Mouse (Mus musculus): ENCODE results near the gene 4833439L19Rik. TPM values are rescaled to one million over a fixed set of nuclear protein-coding genes. Genes with fewer than 3 reads are reported as not detected.

Gene 4833439L19Rik
- polyA plus RNA-seq, 1 experiment from 2014 or later: 66.8 TPM

DNA sequence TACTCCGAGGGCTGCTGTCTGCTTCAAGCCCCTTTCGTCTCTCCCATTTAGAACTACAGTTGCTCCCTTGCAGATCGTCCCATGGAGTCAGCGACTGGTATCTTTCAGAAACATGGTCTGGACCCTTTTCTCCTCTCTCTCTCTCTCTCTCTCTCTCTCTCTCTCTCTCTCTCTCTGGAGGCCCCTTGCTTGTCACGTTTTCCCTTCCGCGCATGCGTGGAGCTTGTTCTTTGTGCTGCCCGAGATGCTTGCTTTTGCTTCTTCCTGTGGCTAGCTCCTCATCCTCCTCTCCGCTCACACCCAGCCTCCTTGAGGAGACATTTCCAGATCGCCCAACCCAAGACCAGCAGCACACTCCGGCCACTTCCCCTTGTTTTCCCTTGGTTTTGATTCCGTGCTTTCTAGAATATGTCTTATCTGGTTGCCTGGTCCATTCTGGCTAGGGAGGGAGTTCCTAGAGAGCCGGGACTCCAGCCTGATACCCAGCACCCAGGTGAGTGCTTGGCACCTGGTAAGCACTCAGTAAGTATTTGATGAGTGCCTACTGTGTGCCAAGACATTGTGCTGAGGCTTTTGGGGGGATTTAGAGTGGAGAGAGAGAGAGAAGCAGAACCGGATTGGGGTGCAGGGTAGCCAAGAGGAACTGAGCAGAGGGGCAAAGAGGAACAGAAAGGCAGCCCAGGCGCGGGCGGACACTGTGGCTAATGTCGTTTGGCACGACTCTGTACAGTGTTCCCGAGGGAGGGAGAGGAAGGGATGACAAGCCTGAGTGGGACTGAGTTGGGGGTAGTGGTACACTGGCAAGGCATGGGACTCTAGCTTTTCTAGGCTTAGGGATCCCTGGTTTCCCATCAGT is 12.6 kb upstream of the 4833439L19Rik start:
- H3K4me1 ChIP-seq: peaks cover 41% of the 10 kb centered on the region
- H3K27ac ChIP-seq: no peak overlapping the region
- H3K9ac ChIP-seq: no peak overlapping the region
- H3K9me3 ChIP-seq (replicated peaks): no peaks in the 10 kb centered on the region
- WGBS (ENCODE audit: insufficient replicate concordance): 62% methylated on average over 21 of the region's 21 CpGs
- H3K36me3 ChIP-seq: peaks cover 43% of the 10 kb centered on the region
- no peaks in the 10 kb centered on the region; the same call in 1 of the 2 replicates for H3K27me3 ChIP-seq (replicated peaks)
- ATAC-seq: no peak
- H3K4me2 ChIP-seq: 0 out of 2 replicates have a peak overlapping the region, but pooled peaks have one; percentile 5
- H3K4me3 ChIP-seq: no peak overlapping the region

DNA sequence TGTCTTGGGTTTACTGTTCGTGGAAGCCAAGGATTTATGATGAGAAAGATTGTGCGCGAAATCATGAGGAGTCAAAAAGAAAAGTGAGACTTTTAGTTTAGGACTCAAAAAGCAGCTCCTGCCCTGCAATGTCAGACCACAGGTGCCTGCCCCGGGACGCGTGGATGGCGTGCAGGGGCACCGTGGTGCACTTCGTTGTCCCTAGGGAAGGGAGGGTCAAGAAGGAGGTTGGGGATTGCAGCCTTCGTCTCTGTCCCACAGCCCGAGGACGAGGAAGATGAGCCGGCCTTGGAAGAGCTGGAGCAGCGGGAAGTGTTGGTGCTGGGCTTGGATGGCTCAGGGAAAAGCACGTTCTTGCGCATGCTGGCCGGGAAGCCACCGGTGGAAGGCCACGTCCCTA is 10.3 kb upstream of the 4833439L19Rik start:
- ATAC-seq: no peak
- Histone ChIP-seq H3K9ac (peak overlapping the region; percentile 77), H3K36me3 (peaks cover 19% of the 10 kb centered on the region), H3K9me3 (replicated peaks) (no peaks in the 10 kb centered on the region), H3K4me1 (peaks cover 41% of the 10 kb centered on the region), H3K27me3 (replicated peaks) (no peaks in the 10 kb centered on the region; the same call in 1 of the 2 replicates), H3K27ac (peak overlapping the region; percentile 64; the same call in 1 of the 2 replicates), H3K4me2 (peak overlapping the region; percentile 94), H3K4me3 (peak overlapping the region; percentile 74)
- WGBS (ENCODE audit: insufficient replicate concordance): 5% methylated on average over 19 of the region's 19 CpGs

DNA sequence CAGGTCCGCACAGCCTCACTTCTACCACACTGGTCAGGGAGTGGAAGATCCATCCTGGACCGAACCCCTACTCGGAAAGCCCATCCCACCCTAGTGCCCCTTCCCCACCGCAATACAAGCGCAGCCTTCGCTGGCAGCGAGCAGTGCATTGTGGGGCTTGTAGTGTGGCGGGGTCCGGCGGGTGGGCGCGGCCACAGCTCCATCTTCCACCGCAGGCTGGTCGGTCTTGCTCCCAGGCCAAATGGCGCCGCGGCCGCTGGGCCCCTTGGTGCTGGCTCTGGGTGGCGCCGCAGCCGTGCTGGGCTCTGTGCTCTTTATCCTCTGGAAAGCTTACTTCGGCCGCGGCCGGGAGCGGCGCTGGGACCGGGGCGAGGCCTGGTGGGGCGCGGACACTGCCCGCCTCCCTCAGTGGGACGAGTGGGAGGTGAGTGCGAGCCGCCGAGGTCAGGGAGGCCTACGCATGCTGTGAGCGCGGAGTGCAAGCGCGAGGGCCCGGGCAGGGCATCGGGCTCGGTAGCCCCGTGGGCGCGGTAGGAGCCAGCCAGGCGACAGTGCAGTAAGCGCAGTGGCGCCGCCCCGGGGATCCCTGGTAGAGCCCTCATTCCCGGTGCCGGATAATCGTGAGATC is 9.7 kb upstream of the 4833439L19Rik start, which contains the start of gene Arl10:
TSS of gene Arl10 (plus strand) at position 162 of the 628 bp plus-strand sequence.
- WGBS (ENCODE audit: insufficient replicate concordance): under 1% methylated on average over 55 of the region's 55 CpGs
- no peaks in the 10 kb centered on the region for H3K9me3 ChIP-seq (replicated peaks)
- H3K4me3 ChIP-seq: peak within 1 kb of the TSS; percentile 74
- peak within 1 kb of the TSS; percentile 77 for H3K9ac ChIP-seq
- peak within 1 kb of the TSS; percentile 64 for H3K27ac ChIP-seq
- peak within 1 kb of the TSS; percentile 94 for H3K4me2 ChIP-seq
- ATAC-seq: peak; percentile 81
- peaks cover 16% of the 10 kb centered on the region for H3K36me3 ChIP-seq
- H3K4me1 ChIP-seq: peaks cover 41% of the 10 kb centered on the region
- H3K27me3 ChIP-seq (replicated peaks): no peaks in the 10 kb centered on the region; the same call in 1 of the 2 replicates

- Histone ChIP-seq H3K4me1 (peaks cover 34% of the 10 kb centered on the region), H3K4me3 (no peak overlapping the region), H3K4me2 (no peak overlapping the region), H3K9ac (no peak overlapping the region), H3K27me3 (replicated peaks) (no peaks in the 10 kb centered on the region; the same call in 1 of the 2 replicates), H3K36me3 (no peaks in the 10 kb centered on the region), H3K9me3 (replicated peaks) (no peaks in the 10 kb centered on the region), H3K27ac (no peak overlapping the region)
- 64% methylated on average over 4 of the region's 4 CpGs for WGBS (ENCODE audit: insufficient replicate concordance)
- ATAC-seq: no peak
Measured at GRCm38 (mm10) chr13:54572621-54573020, 7.4 kb upstream of the 4833439L19Rik start.

- Histone ChIP-seq H3K36me3 (no peaks in the 10 kb centered on the region), H3K4me3 (no peak overlapping the region), H3K9me3 (replicated peaks) (no peaks in the 10 kb centered on the region), H3K27ac (no peak overlapping the region), H3K4me2 (no peak overlapping the region), H3K9ac (no peak overlapping the region), H3K27me3 (replicated peaks) (no peaks in the 10 kb centered on the region; the same call in 1 of the 2 replicates), H3K4me1 (peaks cover 34% of the 10 kb centered on the region)
- WGBS (ENCODE audit: insufficient replicate concordance): 50% methylated on average over 2 of the region's 2 CpGs
- ATAC-seq: no peak
Measured at GRCm38 (mm10) chr13:54571637-54572036, 6.4 kb upstream of the 4833439L19Rik start.

DNA sequence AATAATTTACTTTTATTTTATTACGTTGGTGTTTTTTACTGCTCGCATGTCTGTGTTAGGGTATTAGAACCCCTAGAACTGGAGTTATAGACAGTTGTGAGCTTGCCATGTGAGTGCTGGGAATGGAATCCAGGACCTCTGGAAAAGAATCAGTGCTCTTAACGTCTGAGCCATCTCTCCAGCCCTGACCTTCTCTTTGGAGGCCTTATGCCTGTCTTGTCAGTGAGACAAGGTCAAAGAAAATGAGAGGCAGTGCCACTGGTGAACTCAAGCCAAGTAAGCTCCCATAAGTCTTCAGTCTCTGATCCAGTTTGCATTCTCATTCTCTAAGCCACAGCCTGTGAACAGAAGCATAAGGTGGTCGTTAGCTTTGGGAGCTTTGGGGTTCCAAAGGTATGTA is 5.5 kb upstream of the 4833439L19Rik start:
- Histone ChIP-seq H3K4me1 (peaks cover 36% of the 10 kb centered on the region), H3K4me3 (no peak overlapping the region), H3K27me3 (replicated peaks) (no peaks in the 10 kb centered on the region; the same call in 1 of the 2 replicates), H3K36me3 (no peaks in the 10 kb centered on the region), H3K9me3 (replicated peaks) (no peaks in the 10 kb centered on the region), H3K9ac (no peak overlapping the region), H3K27ac (no peak overlapping the region), H3K4me2 (no peak overlapping the region)
- ATAC-seq: no peak
- WGBS (ENCODE audit: insufficient replicate concordance): 67% methylated on average over 4 of the region's 4 CpGs

- WGBS (ENCODE audit: insufficient replicate concordance): 38% methylated on average over 1 of the region's 1 CpGs
- Histone ChIP-seq H3K36me3 (no peaks in the 10 kb centered on the region), H3K27me3 (replicated peaks) (no peaks in the 10 kb centered on the region; the same call in 1 of the 2 replicates), H3K4me3 (no peak overlapping the region), H3K4me2 (no peak overlapping the region), H3K4me1 (peaks cover 30% of the 10 kb centered on the region), H3K9ac (no peak overlapping the region), H3K9me3 (replicated peaks) (no peaks in the 10 kb centered on the region), H3K27ac (no peak overlapping the region)
- no peak for ATAC-seq
Measured at GRCm38 (mm10) chr13:54569282-54569681, 4.0 kb upstream of the 4833439L19Rik start.

GRCm38 (mm10) chr13:54568380-54568779 is 3.1 kb upstream of the 4833439L19Rik start:
- H3K27me3 ChIP-seq (replicated peaks): no peaks in the 10 kb centered on the region; the same call in 1 of the 2 replicates
- H3K4me3 ChIP-seq: no peak overlapping the region
- no peak overlapping the region for H3K9ac ChIP-seq
- H3K36me3 ChIP-seq: no peaks in the 10 kb centered on the region
- ATAC-seq: no peak
- peaks cover 32% of the 10 kb centered on the region for H3K4me1 ChIP-seq
- no peak overlapping the region for H3K4me2 ChIP-seq
- H3K9me3 ChIP-seq (replicated peaks): no peaks in the 10 kb centered on the region
- WGBS (ENCODE audit: insufficient replicate concordance): 37% methylated on average over 5 of the region's 5 CpGs
- H3K27ac ChIP-seq: no peak overlapping the region

DNA sequence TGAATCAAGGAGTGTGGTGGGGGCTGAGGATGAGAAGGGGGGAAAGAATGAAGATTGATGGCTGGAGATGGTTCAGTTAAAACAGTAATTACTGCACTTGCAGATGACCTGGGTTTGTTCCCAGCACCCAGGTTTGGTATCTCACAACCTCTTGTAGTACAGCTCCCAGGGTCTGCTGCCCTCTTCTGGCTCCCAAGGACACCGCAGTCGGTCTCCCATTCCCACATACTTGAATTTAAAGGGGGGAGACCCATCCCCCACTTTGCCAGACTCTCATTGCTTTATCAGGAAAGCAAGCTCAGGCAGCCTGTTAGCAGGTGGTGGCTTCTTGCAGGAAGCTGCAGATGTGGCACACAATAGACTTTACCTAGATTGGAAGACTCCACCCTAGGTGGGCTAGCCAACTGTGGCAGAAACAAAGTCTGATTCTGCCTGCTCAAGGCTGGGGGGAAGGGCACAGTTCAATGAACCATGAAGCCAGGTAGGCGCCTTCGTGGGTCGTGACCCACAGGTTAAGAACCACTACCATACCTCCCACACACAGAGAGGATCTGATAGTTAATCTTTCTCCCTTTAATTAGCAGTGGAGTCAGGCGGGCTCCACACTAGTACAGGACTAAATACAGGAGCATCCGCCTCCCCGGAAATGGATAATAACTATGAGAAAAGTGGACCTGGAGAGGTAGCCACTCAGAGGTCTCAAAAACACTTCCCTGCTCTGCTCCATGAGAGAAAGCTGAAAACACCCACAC is 535 bp upstream of the 4833439L19Rik start:
- H3K9me3 ChIP-seq (replicated peaks): no peaks in the 10 kb centered on the region
- H3K27me3 ChIP-seq (replicated peaks): no peaks in the 10 kb centered on the region
- peak overlapping the region; percentile 96 for H3K9ac ChIP-seq
- H3K4me3 ChIP-seq: peak overlapping the region; percentile 82
- 39% methylated on average over 8 of the region's 8 CpGs for WGBS (ENCODE audit: insufficient replicate concordance)
- peaks cover 23% of the 10 kb centered on the region for H3K36me3 ChIP-seq
- peak; percentile 67 for ATAC-seq
- H3K4me1 ChIP-seq: peaks cover 32% of the 10 kb centered on the region
- H3K4me2 ChIP-seq: peak overlapping the region; percentile 83
- H3K27ac ChIP-seq: peak overlapping the region; percentile 61

DNA sequence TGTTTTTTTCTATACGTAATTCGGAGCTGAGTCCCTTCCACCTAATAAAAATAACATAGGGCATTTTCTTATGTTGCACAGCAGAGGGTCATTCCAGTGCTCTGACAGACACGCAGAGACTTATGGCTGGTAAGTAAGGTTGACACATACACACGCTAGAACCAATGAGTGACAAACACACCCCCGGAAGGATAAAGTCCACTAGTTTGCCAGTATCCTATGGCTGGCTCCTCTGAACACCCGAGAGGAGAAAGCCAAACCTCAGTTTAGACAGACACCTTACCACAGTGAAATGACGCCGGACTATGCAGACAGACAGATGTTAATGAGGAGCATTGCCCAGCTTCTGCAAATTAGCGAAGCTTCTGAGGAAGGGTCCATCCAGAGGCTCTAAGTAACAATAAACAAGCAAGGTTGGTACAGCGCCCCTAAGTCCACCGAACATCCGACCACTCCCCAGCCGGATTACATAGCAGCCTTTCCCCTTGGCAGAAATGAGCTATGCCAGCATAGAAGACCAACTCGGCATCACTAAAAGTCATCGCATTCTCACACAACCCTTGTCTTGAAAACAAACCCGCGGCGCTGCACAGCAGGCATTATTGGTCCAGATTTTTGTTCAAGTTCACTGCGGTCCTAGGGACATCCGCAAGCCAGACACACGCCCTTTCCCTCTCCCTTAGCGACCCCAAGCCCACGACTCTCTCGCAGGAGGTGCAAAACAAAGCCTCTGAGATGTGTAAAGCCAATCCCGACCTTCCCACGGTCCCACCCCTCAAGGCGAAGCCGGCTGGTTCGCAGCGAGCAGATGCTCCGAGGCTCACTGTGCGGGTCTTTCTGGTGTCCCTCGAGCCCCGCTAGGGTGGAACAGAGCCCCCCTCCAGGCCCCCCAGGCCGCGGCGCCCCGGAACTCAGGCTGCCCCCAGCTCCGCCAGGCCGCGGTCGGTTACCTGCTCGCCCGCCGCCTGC is 719 bp downstream of the 4833439L19Rik start:
- no peaks in the 10 kb centered on the region for H3K27me3 ChIP-seq (replicated peaks)
- H3K9ac ChIP-seq: peak overlapping the region; percentile 96
- peak; percentile 44 for ATAC-seq
- H3K9me3 ChIP-seq (replicated peaks): no peaks in the 10 kb centered on the region
- 9% methylated on average over 45 of the region's 45 CpGs for WGBS (ENCODE audit: insufficient replicate concordance)
- H3K36me3 ChIP-seq: peaks cover 36% of the 10 kb centered on the region
- peak overlapping the region; percentile 82 for H3K4me3 ChIP-seq
- peak overlapping the region; percentile 74 for H3K27ac ChIP-seq
- peak overlapping the region; percentile 83 for H3K4me2 ChIP-seq
- peaks cover 32% of the 10 kb centered on the region for H3K4me1 ChIP-seq

- no peak overlapping the region for H3K4me3 ChIP-seq
- H3K36me3 ChIP-seq: peaks cover 55% of the 10 kb centered on the region
- no peak overlapping the region for H3K27ac ChIP-seq
- peaks cover 25% of the 10 kb centered on the region for H3K4me1 ChIP-seq
- no peak overlapping the region for H3K4me2 ChIP-seq
- no peaks in the 10 kb centered on the region for H3K27me3 ChIP-seq (replicated peaks)
- no peak for ATAC-seq
- WGBS (ENCODE audit: insufficient replicate concordance): 78% methylated on average over 7 of the region's 7 CpGs
- H3K9me3 ChIP-seq (replicated peaks): no peaks in the 10 kb centered on the region
- no peak overlapping the region for H3K9ac ChIP-seq
Measured at GRCm38 (mm10) chr13:54562562-54562961, 2.7 kb downstream of the 4833439L19Rik start.
